Mouse (Mus musculus) bone marrow, adult 2 months (tissue): ENCODE measurements around the gene Zswim3.

Experiments
- CTCF ChIP-seq: fragments of 200-500 bp; IDR thresholded peaks from 2 replicates; pipeline ENCODE4 v1.5.1; 2011; ENCODE audit warnings: low read length, control low read depth; ENCODE audit not compliant: control insufficient read depth, insufficient read depth
- POLR2A ChIP-seq: fragments of 200-500 bp; IDR thresholded peaks from 2 replicates; pipeline ENCODE4 v1.6.1; 2011; ENCODE audit warnings: low read depth, mild to moderate bottlenecking, control low read depth, low read length, borderline replicate concordance; ENCODE audit not compliant: control insufficient read depth

DNA sequence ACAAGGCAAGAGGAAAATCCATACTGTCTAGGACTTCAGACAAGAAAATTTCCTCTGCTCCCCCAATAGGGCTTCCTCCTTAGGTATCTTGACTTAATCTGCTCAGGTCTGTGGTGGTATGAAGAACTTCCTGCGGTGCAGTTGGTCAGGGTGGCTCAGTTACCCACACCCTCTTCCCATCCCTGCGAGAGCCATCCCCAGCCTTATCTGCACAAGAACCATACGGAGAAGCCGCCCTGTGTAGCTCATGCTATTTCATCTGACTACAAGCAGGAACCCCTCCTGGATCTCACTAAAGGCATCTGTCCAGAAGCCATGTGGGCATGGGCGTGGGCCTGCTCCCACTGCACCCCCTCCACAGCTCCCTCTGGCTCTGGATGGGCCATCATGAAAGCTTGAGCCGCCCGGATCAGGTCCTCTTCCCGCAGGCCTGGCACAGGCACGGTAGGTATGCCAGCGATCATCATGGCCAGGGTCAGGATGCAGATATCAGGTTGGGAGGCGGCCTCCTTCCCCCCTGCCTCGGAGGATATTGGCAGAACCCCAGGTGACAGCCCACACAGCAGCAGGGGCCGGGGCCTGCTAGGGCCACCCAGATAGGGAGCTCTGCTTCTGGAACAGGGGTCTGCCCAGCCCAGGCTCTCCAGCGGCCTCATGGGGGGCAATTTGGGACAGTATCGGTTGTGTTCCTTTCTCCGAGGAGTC lies 22.4 kb downstream of the Zswim3 start:
- no peak for TF ChIP-seq POLR2A
- TF ChIP-seq CTCF: no peak
